ENCODE assay signal across 8 mouse cellular contexts in the genomic region with DNA sequence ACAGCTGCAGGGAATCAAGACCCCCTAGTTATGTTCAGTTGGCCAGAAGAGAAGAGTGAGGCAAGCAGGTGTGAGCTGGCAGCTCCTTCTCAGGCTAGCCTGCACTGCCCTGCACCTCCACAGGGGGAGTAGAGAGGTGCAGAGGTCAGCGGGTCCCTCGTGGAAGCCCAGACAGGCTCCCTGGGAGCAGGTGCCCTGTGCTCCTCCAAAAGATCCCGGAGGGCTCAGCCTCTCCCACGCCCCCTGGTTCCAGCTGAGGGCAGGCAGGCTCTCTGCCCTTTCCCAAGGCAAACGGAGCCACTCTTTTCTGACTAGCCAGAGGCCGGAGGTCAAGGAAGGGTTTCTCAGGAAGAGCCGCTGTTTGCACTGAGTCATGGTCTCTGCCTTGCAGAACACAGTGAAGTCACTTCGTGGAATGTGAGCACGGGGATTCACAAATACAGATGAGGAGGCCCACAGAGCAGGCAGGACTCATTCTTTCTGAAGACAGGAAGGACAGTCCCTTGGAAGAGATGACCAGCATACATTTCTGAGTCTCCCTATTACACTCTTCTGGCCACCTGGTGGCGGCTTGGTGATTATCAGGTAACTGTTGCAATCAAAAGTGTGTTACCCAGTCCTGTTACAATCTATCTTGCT. TPM values are rescaled to one million over a fixed set of nuclear protein-coding genes. Genes with fewer than 3 reads are reported as not detected.
DNase-seq lines count a peak whose midpoint lies in the region; ATAC-seq and TF ChIP-seq lines count a peak whose summit lies in the region.

No protein-coding gene starts in this region.

- peak overlapping the region; percentile 27; the same call in 1 of the 2 replicates for H3K4me2 ChIP-seq in liver, embryonic 15.5 days
- H3K4me2 ChIP-seq in neural tube, embryonic 15.5 days = no peak overlapping the region

- H3K9me3 ChIP-seq in liver, embryonic 15.5 days (replicated peaks) = no peaks in the 10 kb centered on the region
- no peaks in the 10 kb centered on the region for H3K9me3 ChIP-seq in neural tube, embryonic 15.5 days (replicated peaks)

- WGBS in liver, embryonic 15.5 days (ENCODE audit: insufficient replicate concordance) = 8% methylated on average over 10 of the region's 10 CpGs
- WGBS in neural tube, embryonic 15.5 days = 9% methylated on average over 10 of the region's 10 CpGs

- H3K27me3 ChIP-seq in liver, embryonic 15.5 days = peaks cover 87% of the 10 kb centered on the region
- peaks cover 23% of the 10 kb centered on the region for H3K27me3 ChIP-seq in neural tube, embryonic 15.5 days (replicated peaks)

- no peak overlapping the region for H3K4me3 ChIP-seq in left cerebral cortex, adult 2 months
- no peak overlapping the region for H3K4me3 ChIP-seq in liver, embryonic 15.5 days (replicated peaks)
- no peak overlapping the region for H3K4me3 ChIP-seq in neural tube, embryonic 15.5 days (replicated peaks)

- H3K9ac ChIP-seq in liver, embryonic 15.5 days = no peak overlapping the region
- no peak overlapping the region for H3K9ac ChIP-seq in neural tube, embryonic 15.5 days (replicated peaks)

- DNase-seq in left cerebral cortex, adult 2 months (ENCODE audit: extremely low spot score in 1 of 2, low spot score in 2 of 2) = no peak
- DNase-seq in left cerebral cortex, adult 18-20 months (ENCODE audit: low spot score in 2 of 2) = no peak
- DNase-seq in brain, embryonic 14.5 days (ENCODE audit: low read depth) = peak; percentile 52
- DNase-seq in right cerebral cortex, postnatal 25 days = no peak
- DNase-seq in layer of hippocampus, postnatal 36 days = no peak

- peak; percentile 46 for TF ChIP-seq CTCF in left cerebral cortex, adult 2 months (IDR thresholded peaks at IDR 0.05)
- peak; percentile 56; the same call in 1 of the 2 replicates for TF ChIP-seq CTCF in brain, embryonic 14.5 days (IDR thresholded peaks at IDR 0.05; ENCODE audit: borderline replicate concordance, extremely low read depth, insufficient read depth, insufficient read length)

- H3K27ac ChIP-seq in left cerebral cortex, adult 2 months = no peak overlapping the region
- H3K27ac ChIP-seq in liver, embryonic 15.5 days (replicated peaks) = no peak overlapping the region
- H3K27ac ChIP-seq in neural tube, embryonic 15.5 days (replicated peaks) = peak overlapping the region; percentile 98

- H3K4me1 ChIP-seq in liver, embryonic 15.5 days (replicated peaks) = 0 out of 2 replicates have a peak, but pooled peaks cover 5% of the 10 kb centered on the region
- peaks cover 70% of the 10 kb centered on the region for H3K4me1 ChIP-seq in neural tube, embryonic 15.5 days

- intact Hi-C loops in left cerebral cortex, adult 2 months (cut with DNase I) = no loop called here

- H3K36me3 ChIP-seq in liver, embryonic 15.5 days (replicated peaks) = no peaks in the 10 kb centered on the region
- H3K36me3 ChIP-seq in neural tube, embryonic 15.5 days = no peaks in the 10 kb centered on the region

- TF ChIP-seq POLR2A in brain, embryonic 14.5 days (IDR thresholded peaks at IDR 0.05; ENCODE audit: borderline replicate concordance, extremely low read depth, insufficient read depth, insufficient read length, poor library complexity, severe bottlenecking) = no peak

- peak; percentile 63 to 79 for ATAC-seq in hematopoietic stem cell, adult 5-6 weeks (replicated peaks in 1 of 2; ENCODE audit: insufficient read depth in 1 of 2, low FRiP score in 2 of 2, low TSS enrichment in 1 of 2, low read depth in 1 of 2, poor library complexity in 2 of 2, severe bottlenecking in 2 of 2)
- no peak for ATAC-seq in liver, embryonic 15.5 days (ENCODE audit: insufficient read depth)
- ATAC-seq in neural tube, embryonic 15.5 days (ENCODE audit: low FRiP score) = no peak

RNA-seq across cellular contexts. Expression of a gene that starts 16.8 kb away (rescaled TPM):
- not detected for total RNA-seq in left cerebral cortex, adult 2 months (2021)
- total RNA-seq in left cerebral cortex, adult 18-20 months (2021) = not detected
- polyA plus RNA-seq in brain, embryonic 14.5 days (2012; rRNA removed) = 0.45 and 0.73 TPM in 2 replicates
- 0.56 TPM in 1 of 2 replicates, not detected in the other for total RNA-seq in hematopoietic stem cell, adult 5-6 weeks (2017)
- polyA plus RNA-seq in liver, embryonic 15.5 days (2015; fragmentation: Nextera tagmentation; extraction: Ambion mirVana) = 7.6 and 7.7 TPM in 2 replicates
- polyA plus RNA-seq in neural tube, embryonic 15.5 days (2015; fragmentation: Nextera tagmentation; extraction: Ambion mirVana) = 0.78 and 0.83 TPM in 2 replicates
- not detected for total RNA-seq in layer of hippocampus, postnatal 36 days (2021)

RNA-seq across cellular contexts. Expression of a gene that starts 49.3 kb away (rescaled TPM):
- under 1 TPM in 1 of 2 experiments, not detected in 1; 0.59 TPM for total RNA-seq in left cerebral cortex, adult 2 months (2021)
- under 1 TPM; 0.37 to 0.42 TPM for total RNA-seq in left cerebral cortex, adult 18-20 months (2021)
- polyA plus RNA-seq in brain, embryonic 14.5 days (2012; rRNA removed) = 0.11 TPM in 1 of 2 replicates, not detected in the other
- total RNA-seq in hematopoietic stem cell, adult 5-6 weeks (2017) = not detected in 2 replicates
- 0.35 and 1.3 TPM in 2 replicates for polyA plus RNA-seq in liver, embryonic 15.5 days (2015; fragmentation: Nextera tagmentation; extraction: Ambion mirVana)
- polyA plus RNA-seq in neural tube, embryonic 15.5 days (2015; fragmentation: Nextera tagmentation; extraction: Ambion mirVana) = 0.26 TPM in 1 of 2 replicates, not detected in the other
- under 1 TPM; 0.47 to 0.76 TPM for total RNA-seq in layer of hippocampus, postnatal 36 days (2021)

RNA-seq across cellular contexts. Expression of a gene that starts 59.1 kb away (rescaled TPM):
- total RNA-seq in left cerebral cortex, adult 2 months (2021) = 1 to 10 TPM; 3.7 to 3.8 TPM
- total RNA-seq in left cerebral cortex, adult 18-20 months (2021) = 1 to 10 TPM; 2.9 to 4.6 TPM
- polyA plus RNA-seq in brain, embryonic 14.5 days (2012; rRNA removed) = 3.0 and 3.6 TPM in 2 replicates
- total RNA-seq in hematopoietic stem cell, adult 5-6 weeks (2017) = 1.6 and 6.4 TPM in 2 replicates
- polyA plus RNA-seq in liver, embryonic 15.5 days (2015; fragmentation: Nextera tagmentation; extraction: Ambion mirVana) = 3.6 and 4.8 TPM in 2 replicates
- polyA plus RNA-seq in neural tube, embryonic 15.5 days (2015; fragmentation: Nextera tagmentation; extraction: Ambion mirVana) = 9.5 and 12.4 TPM in 2 replicates
- 1 to 10 TPM; 5.0 to 5.3 TPM for total RNA-seq in layer of hippocampus, postnatal 36 days (2021)

RNA-seq across cellular contexts. Expression of a gene that starts 59.2 kb away (rescaled TPM):
- total RNA-seq in left cerebral cortex, adult 2 months (2021) = 100 to 1,000 TPM; 168 to 170 TPM
- total RNA-seq in left cerebral cortex, adult 18-20 months (2021) = 100 to 1,000 TPM; 188 to 189 TPM
- polyA plus RNA-seq in brain, embryonic 14.5 days (2012; rRNA removed) = 337 and 373 TPM in 2 replicates
- total RNA-seq in hematopoietic stem cell, adult 5-6 weeks (2017) = 355 and 372 TPM in 2 replicates
- polyA plus RNA-seq in liver, embryonic 15.5 days (2015; fragmentation: Nextera tagmentation; extraction: Ambion mirVana) = 243 and 252 TPM in 2 replicates
- 426 and 468 TPM in 2 replicates for polyA plus RNA-seq in neural tube, embryonic 15.5 days (2015; fragmentation: Nextera tagmentation; extraction: Ambion mirVana)
- total RNA-seq in layer of hippocampus, postnatal 36 days (2021) = 100 to 1,000 TPM; 185 to 188 TPM

Comparison
In these comparisons a context has a peak if more than half of its experiments do, and no peak if none do; other contexts are left out.
1. ATAC-seq: peak in hematopoietic stem cell, adult 5-6 weeks (2 of 2); none in liver, embryonic 15.5 days (single experiment) and neural tube, embryonic 15.5 days (single experiment).